In genomic region chr9:18508098-18508497, GRCm38 (mm10) we compare ENCODE assay signal across 12 mouse cellular contexts. TPM values are rescaled to one million over a fixed set of nuclear protein-coding genes. Genes with fewer than 3 reads are reported as not detected.
DNase-seq lines count a peak whose midpoint lies in the region; TF ChIP-seq lines count a peak whose summit lies in the region.
"Had no signal": no experiment of that assay in that cellular context is flagged by ENCODE, and none has a peak within 500 bp of the region (broad histone marks: within the 10 kb centered on the region; RNA-seq: fewer than 3 reads in every experiment).

No protein-coding gene starts in this region.

- intact Hi-C loops in gastrocnemius, adult 2 months (cut with DNase I), result no loop called here

- no peak overlapping the region for H3K27ac ChIP-seq in gastrocnemius, adult 2 months

- peak; percentile 9 for DNase-seq in kidney, postnatal 10 days
- DNase-seq in kidney, adult 8-10 months, result no peak
- peak; percentile 2 for DNase-seq in right cerebral cortex, postnatal 14 days
- no peak for DNase-seq in right cerebral cortex, postnatal 36 days (ENCODE audit: low spot score in 2 of 2)
- peak; percentile 72 for DNase-seq in ZHBTc4 (ENCODE audit: low read depth, low spot score)
- no peak for DNase-seq in gastrocnemius, postnatal 4 days (ENCODE audit: low spot score in 2 of 2)
- no peak for DNase-seq in gastrocnemius, adult 2 months
- DNase-seq: heart, adult 18-20 months; heart, postnatal 36 days; kidney, postnatal 25 days; thymus, adult 18-20 months had no signal

- no peak overlapping the region for H3K4me3 ChIP-seq in gastrocnemius, adult 2 months

- TF ChIP-seq CTCF in gastrocnemius, adult 2 months (IDR thresholded peaks at IDR 0.05), result no peak

RNA-seq across cellular contexts. Expression of gene Mbd3l1, which starts 29.9 kb away (rescaled TPM):
- not detected for total RNA-seq in gastrocnemius, postnatal 4 days (2021)
- not detected for total RNA-seq in gastrocnemius, adult 2 months (2021)
- total RNA-seq: common myeloid progenitor, adult 5-6 weeks; heart, adult 18-20 months; heart, postnatal 36 days had no signal

RNA-seq across cellular contexts. Expression of gene Zfp558, which starts 30.0 kb away (rescaled TPM):
- total RNA-seq in gastrocnemius, postnatal 4 days (2021), result 1 to 10 TPM; 2.0 to 2.2 TPM
- under 1 TPM; 0.61 to 0.81 TPM for total RNA-seq in gastrocnemius, adult 2 months (2021)

Comparison
In these comparisons a context has a peak if more than half of its experiments do, and no peak if none do; other contexts are left out.
1. DNase-seq: peak in kidney, postnatal 10 days (single experiment), right cerebral cortex, postnatal 14 days (single experiment) and ZHBTc4 (single experiment); none in kidney, adult 8-10 months (0 of 2), right cerebral cortex, postnatal 36 days (0 of 2), gastrocnemius, postnatal 4 days (0 of 2) and gastrocnemius, adult 2 months (single experiment).